Mouse (Mus musculus) spleen, adult 2 months (tissue): Measurements from ENCODE around the gene Wfikkn2. TPM values are rescaled to one million over a fixed set of nuclear protein-coding genes. Genes with fewer than 3 reads are reported as not detected.

ENCODE experiments used
- DNase-seq, 2 experiments: peaks; one replicate each; pipeline versions ENCODE4 v3.0.0 to v3.0.0-alpha.2; 2012 to 2021; ENCODE audit warnings: low spot score in 2 of 2, low read depth in 1 of 2
- H3K27ac ChIP-seq: fragments of 200-500 bp; 2 replicates; pipeline ENCODE4 v1.5.1; 2012; ENCODE audit warnings: low read length, inconsistent platforms; ENCODE audit not compliant: insufficient read depth
- H3K27me3 ChIP-seq: fragments of 200-500 bp; 2 replicates; pipeline ENCODE4 v1.6.1; 2012; ENCODE audit warnings: mild to moderate bottlenecking, moderate library complexity, low read length, inconsistent platforms; ENCODE audit not compliant: control insufficient read depth, insufficient read depth
- H3K36me3 ChIP-seq: fragments of 200-500 bp; 2 replicates; pipeline ENCODE4 v1.6.1; 2012; ENCODE audit warnings: mild to moderate bottlenecking, low read length, inconsistent platforms; ENCODE audit not compliant: control insufficient read depth, insufficient read depth
- H3K4me1 ChIP-seq: fragments of 200-500 bp; 2 replicates; pipeline ENCODE4 v1.6.1; 2011; ENCODE audit warnings: inconsistent platforms; ENCODE audit not compliant: control insufficient read depth, insufficient read depth, insufficient read length
- H3K4me3 ChIP-seq: fragments of 200-500 bp; 2 replicates; pipeline ENCODE4 v1.5.1; 2011; ENCODE audit warnings: mild to moderate bottlenecking, inconsistent platforms; ENCODE audit not compliant: insufficient read depth, insufficient read length; ENCODE audit errors: extremely low read depth
- CTCF ChIP-seq: fragments of 200-500 bp; IDR thresholded peaks from 2 replicates; pipeline ENCODE4 v1.5.1; 2011; ENCODE audit warnings: mild to moderate bottlenecking, inconsistent platforms; ENCODE audit not compliant: insufficient read depth, insufficient read length, insufficient replicate concordance; ENCODE audit errors: extremely low read depth
- POLR2A ChIP-seq: fragments of 200-500 bp; IDR thresholded peaks from 2 replicates; pipeline ENCODE4 v1.6.1; 2011; ENCODE audit warnings: low read depth, low read length, inconsistent platforms
- WGBS: fragments of 180-500 bp; shearing (Covaris S2); methylation state at CpG from one replicate; pipeline ENCODE4 v1.1.7; 2018; 5-methylcytosine and 5-hydroxymethylcytosine counted together
- polyA plus RNA-seq: library from polyadenylated mRNA; depleted of rRNA; stranded (reverse); fragments of >200 nt; gene quantifications from 2 replicates; pipeline ENCODE4 v1.2.3, GENCODE M21; 2012

Wfikkn2 gene
- polyA plus RNA-seq, 1 experiment, result 0.69 TPM

- no peak for TF ChIP-seq CTCF
- TF ChIP-seq POLR2A, result no peak
- Histone ChIP-seq H3K4me1 (no peaks in the 10 kb centered on the region), H3K27ac (no peak overlapping the region), H3K36me3 (peaks cover 4% of the 10 kb centered on the region; the same call in 1 of the 2 replicates), H3K27me3 (no peaks in the 10 kb centered on the region), H3K4me3 (no peak overlapping the region)
- 73% methylated on average over 5 of the region's 5 CpGs for WGBS
- DNase-seq, result no peak
Measured at GRCm38 (mm10) chr11:94282291-94282690, 36.5 kb upstream of the Wfikkn2 start.

- no peaks in the 10 kb centered on the region for H3K4me1 ChIP-seq
- 77% methylated on average over 11 of the region's 11 CpGs for WGBS
- H3K36me3 ChIP-seq, result peaks cover 1% of the 10 kb centered on the region; the same call in 1 of the 2 replicates
- H3K27ac ChIP-seq, result no peak within 1 kb of the TSS
- TF ChIP-seq POLR2A, result no peak
- TF ChIP-seq CTCF, result no peak
- no peak for DNase-seq
- no peaks in the 10 kb centered on the region for H3K27me3 ChIP-seq
- H3K4me3 ChIP-seq, result no peak within 1 kb of the TSS
Measured at GRCm38 (mm10) chr11:94281199-94282181, 35.7 kb upstream of the Wfikkn2 start, which contains the start of gene Gm21885. TSS of gene Gm21885 (plus strand) at chr11:94281873.

- 9% methylated on average over 20 of the region's 20 CpGs for WGBS
- no peaks in the 10 kb centered on the region for H3K36me3 ChIP-seq
- TF ChIP-seq CTCF (peak; percentile 92), POLR2A (no peak)
- no peaks in the 10 kb centered on the region for H3K27me3 ChIP-seq
- H3K4me3 ChIP-seq, result peak overlapping the region; percentile 40
- H3K4me1 ChIP-seq, result no peaks in the 10 kb centered on the region; the same call in 1 of the 2 replicates
- no peak overlapping the region for H3K27ac ChIP-seq
- peak; percentile 59 to 70 for DNase-seq
Measured at GRCm38 (mm10) chr11:94276869-94277337, 31.1 kb upstream of the Wfikkn2 start.

GRCm38 (mm10) chr11:94275686-94276085, 29.9 kb upstream of the Wfikkn2 start:
- H3K27me3 ChIP-seq, result no peaks in the 10 kb centered on the region
- no peaks in the 10 kb centered on the region; the same call in 1 of the 2 replicates for H3K4me1 ChIP-seq
- TF ChIP-seq CTCF (no peak), POLR2A (no peak)
- 64% methylated on average over 2 of the region's 2 CpGs for WGBS
- DNase-seq, result peak in 1 of 2 experiments; percentile 57
- H3K4me3 ChIP-seq, result no peak overlapping the region
- H3K36me3 ChIP-seq, result no peaks in the 10 kb centered on the region
- no peak overlapping the region for H3K27ac ChIP-seq

GRCm38 (mm10) chr11:94275226-94275625, 29.4 kb upstream of the Wfikkn2 start:
- WGBS, result 89% methylated on average over 7 of the region's 7 CpGs

GRCm38 (mm10) chr11:94274206-94274867, 28.5 kb upstream of the Wfikkn2 start:
- H3K4me1 ChIP-seq, result no peaks in the 10 kb centered on the region; the same call in 1 of the 2 replicates
- no peak for DNase-seq
- TF ChIP-seq CTCF, result no peak
- no peak for TF ChIP-seq POLR2A

More at GRCm38 (mm10) chr11:94275226-94275625, 29.4 kb upstream of the Wfikkn2 start:
- Histone ChIP-seq H3K27ac (no peak overlapping the region), H3K36me3 (no peaks in the 10 kb centered on the region), H3K4me3 (no peak overlapping the region), H3K27me3 (no peaks in the 10 kb centered on the region), H3K4me1 (no peaks in the 10 kb centered on the region; the same call in 1 of the 2 replicates)
- TF ChIP-seq CTCF, result no peak
- no peak for TF ChIP-seq POLR2A
- no peak for DNase-seq

More at GRCm38 (mm10) chr11:94274206-94274867, 28.5 kb upstream of the Wfikkn2 start:
- H3K27me3 ChIP-seq, result no peaks in the 10 kb centered on the region
- H3K4me3 ChIP-seq, result no peak overlapping the region
- no peaks in the 10 kb centered on the region for H3K36me3 ChIP-seq
- H3K27ac ChIP-seq, result no peak overlapping the region
- WGBS, result 84% methylated on average over 10 of the region's 10 CpGs
